Mouse (Mus musculus) right cerebral cortex, postnatal 14 days (tissue): Measurements from ENCODE around the gene E130114P18Rik.

Experiments used
- DNase-seq: peaks from one replicate; pipeline ENCODE4 v3.0.0; 2022

E130114P18Rik gene

GRCm38 (mm10) chr4:97636569-97636968 lies 141.3 kb downstream of the E130114P18Rik start:
- no peak for DNase-seq

GRCm38 (mm10) chr4:97635757-97636292 lies 142.1 kb downstream of the E130114P18Rik start:
- no peak for DNase-seq

GRCm38 (mm10) chr4:97635296-97635755 lies 142.6 kb downstream of the E130114P18Rik start:
- DNase-seq = no peak

- no peak for DNase-seq
Measured at GRCm38 (mm10) chr4:97628881-97629605, 148.8 kb downstream of the E130114P18Rik start.

- no peak for DNase-seq
Measured at GRCm38 (mm10) chr4:97626002-97626720, 151.7 kb downstream of the E130114P18Rik start.

- DNase-seq = no peak
Measured at GRCm38 (mm10) chr4:97623165-97623564, 154.7 kb downstream of the E130114P18Rik start.

- DNase-seq = no peak
Measured at GRCm38 (mm10) chr4:97621731-97622130, 156.1 kb downstream of the E130114P18Rik start.

GRCm38 (mm10) chr4:97620409-97620808 lies 157.5 kb downstream of the E130114P18Rik start:
- DNase-seq = no peak

- peak; percentile 49 for DNase-seq
Measured at GRCm38 (mm10) chr4:97618668-97619373, 159.1 kb downstream of the E130114P18Rik start.

GRCm38 (mm10) chr4:97615031-97615430 lies 162.8 kb downstream of the E130114P18Rik start:
- no peak for DNase-seq

GRCm38 (mm10) chr4:97611251-97611847 lies 166.5 kb downstream of the E130114P18Rik start:
- peak; percentile 58 for DNase-seq

- DNase-seq = no peak
Measured at GRCm38 (mm10) chr4:97609831-97610727, 167.8 kb downstream of the E130114P18Rik start.

- no peak for DNase-seq
Measured at GRCm38 (mm10) chr4:97609329-97609728, 168.5 kb downstream of the E130114P18Rik start.

- no peak for DNase-seq
Measured at GRCm38 (mm10) chr4:97608728-97609127, 169.2 kb downstream of the E130114P18Rik start.

- DNase-seq = no peak
Measured at GRCm38 (mm10) chr4:97608134-97608533, 169.7 kb downstream of the E130114P18Rik start.

- no peak for DNase-seq
Measured at GRCm38 (mm10) chr4:97607169-97607568, 170.7 kb downstream of the E130114P18Rik start.

GRCm38 (mm10) chr4:97606524-97606923 lies 171.4 kb downstream of the E130114P18Rik start:
- DNase-seq = no peak

- no peak for DNase-seq
Measured at GRCm38 (mm10) chr4:97602579-97602978, 175.3 kb downstream of the E130114P18Rik start.

GRCm38 (mm10) chr4:97600875-97601835 lies 176.7 kb downstream of the E130114P18Rik start:
- no peak for DNase-seq

- DNase-seq = no peak
Measured at GRCm38 (mm10) chr4:97597443-97597842, 180.4 kb downstream of the E130114P18Rik start.
